Mouse (Mus musculus): Measurements from ENCODE around the gene D730048I06Rik. TPM values are rescaled to one million over a fixed set of nuclear protein-coding genes. Genes with fewer than 3 reads are reported as not detected.

The D730048I06Rik gene
- not detected for polyA plus RNA-seq (2015; fragmentation: Illumina TruSeq; extraction: RNeasy Lipid Tissue Mini Kit (QIAGEN cat#74804); ENCODE audit: insufficient read depth, low read depth, low replicate concordance)

DNA sequence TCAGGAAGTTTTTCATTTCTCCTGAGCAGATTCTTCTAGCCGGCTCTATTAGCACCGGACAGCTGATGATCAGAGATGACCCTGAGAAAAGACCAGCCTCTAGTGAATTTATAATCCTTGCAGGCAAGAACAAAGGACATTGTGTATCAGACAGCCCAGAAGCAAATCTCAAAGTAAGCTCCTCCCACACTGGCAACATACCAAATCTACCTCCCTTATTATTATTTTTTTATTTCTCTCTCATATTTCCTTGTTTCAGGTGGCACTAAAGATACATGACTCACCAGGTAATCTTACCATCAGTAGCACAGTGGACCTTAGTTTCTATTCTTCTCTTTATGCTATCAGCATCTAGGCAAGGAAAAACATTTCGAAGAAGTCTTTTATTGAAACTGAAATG, at the start of gene D730048I06Rik, which contains the start of gene Gm27235:
TSS of gene D730048I06Rik (minus strand) at position 112 of the 400 bp plus-strand sequence.
TSS of gene Gm27235 (minus strand) at position 101 of the 400 bp plus-strand sequence.

GRCm38 (mm10) chr9:35778009-35778408, 11.9 kb downstream of the D730048I06Rik start, which contains the start of gene Gm17727:
Gm17727 (minus strand) TSS chr9:35778109.

DNA sequence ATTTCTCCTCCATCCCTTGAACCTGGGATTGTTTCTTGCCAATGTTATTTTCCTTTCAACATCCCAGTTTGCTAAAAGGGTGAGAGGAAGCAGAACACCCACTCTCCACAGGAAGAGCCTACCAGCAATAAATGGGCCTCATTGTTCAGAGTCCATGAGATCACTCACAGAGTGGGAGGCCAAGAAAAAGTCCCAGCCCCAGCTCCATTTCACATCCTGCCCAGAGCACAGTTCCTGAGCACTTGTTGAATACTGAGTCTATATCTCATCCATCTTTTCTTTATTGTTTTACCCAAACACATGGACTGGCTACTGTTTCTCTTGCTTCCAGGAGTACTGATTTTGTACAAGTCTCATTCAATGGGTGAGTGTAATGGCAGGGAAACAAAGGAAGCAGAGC, 49.2 kb downstream of the D730048I06Rik start, which contains the start of gene Gm17677:
TSS of gene Gm17677 (plus strand) at position 301 of the 400 bp plus-strand sequence.

Other genes with a start within 250 kb of the D730048I06Rik start
- gene Ddx25, start 231.6 kb downstream of the D730048I06Rik start, polyA plus RNA-seq (2015; fragmentation: Illumina TruSeq; extraction: RNeasy Lipid Tissue Mini Kit (QIAGEN cat#74804); ENCODE audit: insufficient read depth, low read depth, low replicate concordance) = 0.15 TPM
- gene Pus3, start 231.5 kb downstream of the D730048I06Rik start, polyA plus RNA-seq (2015; fragmentation: Illumina TruSeq; extraction: RNeasy Lipid Tissue Mini Kit (QIAGEN cat#74804); ENCODE audit: insufficient read depth, low read depth, low replicate concordance) = 3.5 TPM
- gene Pate2, start 219.8 kb downstream of the D730048I06Rik start, polyA plus RNA-seq (2015; fragmentation: Illumina TruSeq; extraction: RNeasy Lipid Tissue Mini Kit (QIAGEN cat#74804); ENCODE audit: insufficient read depth, low read depth, low replicate concordance) = not detected
- 1.5 TPM for gene Hyls1, start 219.7 kb downstream of the D730048I06Rik start, polyA plus RNA-seq (2015; fragmentation: Illumina TruSeq; extraction: RNeasy Lipid Tissue Mini Kit (QIAGEN cat#74804); ENCODE audit: insufficient read depth, low read depth, low replicate concordance)
- gene Pate4, start 178.2 kb downstream of the D730048I06Rik start, polyA plus RNA-seq (2015; fragmentation: Illumina TruSeq; extraction: RNeasy Lipid Tissue Mini Kit (QIAGEN cat#74804); ENCODE audit: insufficient read depth, low read depth, low replicate concordance) = not detected
- not detected for gene Pate3, start 141.9 kb downstream of the D730048I06Rik start, polyA plus RNA-seq (2015; fragmentation: Illumina TruSeq; extraction: RNeasy Lipid Tissue Mini Kit (QIAGEN cat#74804); ENCODE audit: insufficient read depth, low read depth, low replicate concordance)
- gene Pate1, start 102.7 kb downstream of the D730048I06Rik start, polyA plus RNA-seq (2015; fragmentation: Illumina TruSeq; extraction: RNeasy Lipid Tissue Mini Kit (QIAGEN cat#74804); ENCODE audit: insufficient read depth, low read depth, low replicate concordance) = not detected
- gene Gm17677, start 49.1 kb downstream of the D730048I06Rik start, polyA plus RNA-seq (2015; fragmentation: Illumina TruSeq; extraction: RNeasy Lipid Tissue Mini Kit (QIAGEN cat#74804); ENCODE audit: insufficient read depth, low read depth, low replicate concordance) = not detected
- not detected for gene Gm17727, start 12.0 kb downstream of the D730048I06Rik start, polyA plus RNA-seq (2015; fragmentation: Illumina TruSeq; extraction: RNeasy Lipid Tissue Mini Kit (QIAGEN cat#74804); ENCODE audit: insufficient read depth, low read depth, low replicate concordance)
- gene Gm27235, start within 50 bp of the D730048I06Rik start, polyA plus RNA-seq (2015; fragmentation: Illumina TruSeq; extraction: RNeasy Lipid Tissue Mini Kit (QIAGEN cat#74804); ENCODE audit: insufficient read depth, low read depth, low replicate concordance) = not detected
- not detected for gene 9230110F15Rik, start 54.0 kb upstream of the D730048I06Rik start, polyA plus RNA-seq (2015; fragmentation: Illumina TruSeq; extraction: RNeasy Lipid Tissue Mini Kit (QIAGEN cat#74804); ENCODE audit: insufficient read depth, low read depth, low replicate concordance)
- not detected for gene 9230113P08Rik, start 118.3 kb upstream of the D730048I06Rik start, polyA plus RNA-seq (2015; fragmentation: Illumina TruSeq; extraction: RNeasy Lipid Tissue Mini Kit (QIAGEN cat#74804); ENCODE audit: insufficient read depth, low read depth, low replicate concordance)

Measured in pancreas, adult 10 weeks (tissue).